Mouse (Mus musculus) intestine, embryonic 16.5 days (tissue): Measurements from ENCODE around the gene Gngt2. TPM values are rescaled to one million over a fixed set of nuclear protein-coding genes. Genes with fewer than 3 reads are reported as not detected.
A peak's percentile ranks its signal among the peaks of the same experiment; 100 is the strongest.

Experiments
- ATAC-seq: fragments of 200-750 bp; cut with Nextera tagmentation; 2 replicates; pipeline ENCODE4 v1.8.0; 2017; ENCODE audit warnings: moderate TSS enrichment, moderate library complexity
- H3K27ac ChIP-seq: fragments of 300-500 bp; sonication (generic); 2 replicates; pipeline ENCODE4 v1.5.1; 2014; ENCODE audit warnings: mild to moderate bottlenecking, low read length
- H3K27me3 ChIP-seq: fragments of 300-500 bp; sonication (generic); replicated peaks from 2 replicates; pipeline ENCODE4 v1.6.1; 2014; ENCODE audit warnings: low read length, control low read depth, mixed read lengths; ENCODE audit not compliant: control insufficient read depth, insufficient read depth
- H3K36me3 ChIP-seq: fragments of 300-500 bp; sonication (generic); 2 replicates; pipeline ENCODE4 v1.6.1; 2014; ENCODE audit warnings: low read length, control low read depth; ENCODE audit not compliant: control insufficient read depth, insufficient read depth
- H3K4me1 ChIP-seq: fragments of 300-500 bp; sonication (generic); 2 replicates; pipeline ENCODE4 v1.6.1; 2014; ENCODE audit warnings: low read length, control low read depth, mixed read lengths; ENCODE audit not compliant: control insufficient read depth, insufficient read depth
- H3K4me2 ChIP-seq: fragments of 300-500 bp; sonication (generic); 2 replicates; pipeline ENCODE4 v1.6.1; 2014; ENCODE audit warnings: low read depth, low read length, control low read depth
- H3K4me3 ChIP-seq: fragments of 300-500 bp; sonication (generic); 2 replicates; pipeline ENCODE4 v1.5.1; 2014; ENCODE audit warnings: mild to moderate bottlenecking, low read length
- H3K9ac ChIP-seq: fragments of 300-500 bp; sonication (generic); 2 replicates; pipeline ENCODE4 v1.6.1; 2014; ENCODE audit warnings: low read depth, low read length
- H3K9me3 ChIP-seq: fragments of 300-500 bp; sonication (generic); 2 replicates; pipeline ENCODE4 v1.6.1; 2016; ENCODE audit warnings: low read length, control low read depth; ENCODE audit not compliant: control insufficient read depth
- WGBS: fragments of 180-500 bp; shearing (Covaris S2); extraction: QIAGEN DNeasy Blood & Tissue Kit; methylation state at CpG from one replicate; pipeline ENCODE4 v1.1.7; 2014; 5-methylcytosine and 5-hydroxymethylcytosine counted together
- polyA plus RNA-seq: library from polyadenylated mRNA; unstranded; fragments of >200 nt; fragmentation: Nextera tagmentation; extraction: Ambion mirVana; gene quantifications from 2 replicates; pipeline ENCODE4 v1.2.1, GENCODE M21; 2015

The Gngt2 gene
- polyA plus RNA-seq, 1 experiment from 2014 or later = 17.4 TPM

GRCm38 (mm10) chr11:95822437-95822836, 14.6 kb upstream of the Gngt2 start:
- Histone ChIP-seq H3K4me2 (no peak overlapping the region), H3K9me3 (no peaks in the 10 kb centered on the region), H3K36me3 (no peaks in the 10 kb centered on the region), H3K4me1 (no peaks in the 10 kb centered on the region), H3K9ac (no peak overlapping the region), H3K4me3 (no peak overlapping the region), H3K27ac (no peak overlapping the region), H3K27me3 (no peaks in the 10 kb centered on the region; the same call in 1 of the 2 replicates)
- WGBS = 95% methylated on average over 4 of the region's 4 CpGs
- no peak for ATAC-seq

- Histone ChIP-seq H3K36me3 (no peaks in the 10 kb centered on the region), H3K27ac (no peak within 1 kb of the TSS), H3K4me2 (peak within 1 kb of the TSS; percentile 99), H3K9ac (peak within 1 kb of the TSS; percentile 77), H3K4me1 (no peaks in the 10 kb centered on the region), H3K4me3 (peak within 1 kb of the TSS; percentile 68), H3K9me3 (no peaks in the 10 kb centered on the region), H3K27me3 (peaks cover 11% of the 10 kb centered on the region; the same call in 1 of the 2 replicates)
- WGBS = under 1% methylated on average over 76 of the region's 78 CpGs
- peak; percentile 95 for ATAC-seq
Observed at GRCm38 (mm10) chr11:95824071-95824876, 12.7 kb upstream of the Gngt2 start, which contains the start of gene Phospho1. Gene Phospho1, plus strand, starts transcription at chr11:95824499.

- Histone ChIP-seq H3K4me3 (peak overlapping the region; percentile 68), H3K27ac (no peak overlapping the region), H3K4me1 (no peaks in the 10 kb centered on the region), H3K9me3 (no peaks in the 10 kb centered on the region), H3K27me3 (peaks cover 16% of the 10 kb centered on the region; the same call in 1 of the 2 replicates), H3K9ac (peak overlapping the region; percentile 75), H3K36me3 (no peaks in the 10 kb centered on the region), H3K4me2 (peak overlapping the region; percentile 99)
- 0 out of 2 replicates have a peak, but pooled peaks have one; percentile 13 for ATAC-seq
- 4% methylated on average over 11 of the region's 11 CpGs for WGBS
Observed at GRCm38 (mm10) chr11:95824877-95825243, 12.2 kb upstream of the Gngt2 start.

GRCm38 (mm10) chr11:95825625-95826024, 11.4 kb upstream of the Gngt2 start:
- Histone ChIP-seq H3K4me3 (no peak overlapping the region), H3K27ac (no peak overlapping the region), H3K9ac (no peak overlapping the region), H3K9me3 (no peaks in the 10 kb centered on the region), H3K27me3 (peaks cover 23% of the 10 kb centered on the region), H3K4me1 (peaks cover 5% of the 10 kb centered on the region), H3K36me3 (no peaks in the 10 kb centered on the region), H3K4me2 (no peak overlapping the region)
- WGBS = 55% methylated on average over 3 of the region's 3 CpGs
- ATAC-seq = no peak

GRCm38 (mm10) chr11:95826317-95827167, 10.5 kb upstream of the Gngt2 start:
- Histone ChIP-seq H3K9ac (no peak overlapping the region), H3K4me3 (no peak overlapping the region), H3K4me2 (no peak overlapping the region), H3K27me3 (peaks cover 32% of the 10 kb centered on the region), H3K27ac (no peak overlapping the region), H3K9me3 (no peaks in the 10 kb centered on the region), H3K36me3 (no peaks in the 10 kb centered on the region), H3K4me1 (peaks cover 14% of the 10 kb centered on the region)
- WGBS = 48% methylated on average over 6 of the region's 6 CpGs
- ATAC-seq = no peak

- H3K4me2 ChIP-seq = no peak overlapping the region
- H3K27ac ChIP-seq = no peak overlapping the region
- H3K4me1 ChIP-seq = peaks cover 14% of the 10 kb centered on the region
- H3K27me3 ChIP-seq = peaks cover 37% of the 10 kb centered on the region
- 0 out of 2 replicates have a peak, but pooled peaks have one; percentile 2 for ATAC-seq
- no peak overlapping the region for H3K9ac ChIP-seq
- H3K9me3 ChIP-seq = no peaks in the 10 kb centered on the region
- H3K4me3 ChIP-seq = no peak overlapping the region
- H3K36me3 ChIP-seq = no peaks in the 10 kb centered on the region
- WGBS = 11% methylated on average over 3 of the region's 3 CpGs
Observed at GRCm38 (mm10) chr11:95827168-95827447, 9.9 kb upstream of the Gngt2 start.

GRCm38 (mm10) chr11:95827464-95828085, 9.4 kb upstream of the Gngt2 start:
- no peak overlapping the region for H3K27ac ChIP-seq
- no peaks in the 10 kb centered on the region for H3K9me3 ChIP-seq
- no peak overlapping the region for H3K4me3 ChIP-seq
- 15% methylated on average over 3 of the region's 3 CpGs for WGBS
- H3K4me1 ChIP-seq = peaks cover 14% of the 10 kb centered on the region
- H3K4me2 ChIP-seq = no peak overlapping the region
- H3K27me3 ChIP-seq = peaks cover 41% of the 10 kb centered on the region
- ATAC-seq = no peak
- no peaks in the 10 kb centered on the region for H3K36me3 ChIP-seq
- H3K9ac ChIP-seq = no peak overlapping the region

- H3K9ac ChIP-seq = no peak overlapping the region
- H3K9me3 ChIP-seq = no peaks in the 10 kb centered on the region
- H3K4me3 ChIP-seq = no peak overlapping the region
- no peak overlapping the region for H3K4me2 ChIP-seq
- H3K36me3 ChIP-seq = no peaks in the 10 kb centered on the region
- peaks cover 16% of the 10 kb centered on the region for H3K4me1 ChIP-seq
- peaks cover 48% of the 10 kb centered on the region for H3K27me3 ChIP-seq
- ATAC-seq = no peak
- H3K27ac ChIP-seq = no peak overlapping the region
- WGBS = 76% methylated on average over 11 of the region's 11 CpGs
Observed at GRCm38 (mm10) chr11:95828181-95828964, 8.6 kb upstream of the Gngt2 start.
